Mouse (Mus musculus) MEL-GATA-1-ER (cell line): ENCODE measurements around the gene Gm10719.
"Not testable (repeated sequence)": the region's sequence is repeated elsewhere in the genome, so short reads cannot be mapped to it uniquely, and the experiment has no call there.

Experiments
- DNase-seq: peaks from one replicate; pipeline ENCODE4 v3.0.0-alpha.2; 2012; ENCODE audit warnings: low read depth; ENCODE audit errors: extremely low read depth

Gene Gm10719

GRCm38 (mm10) chr9:3024912-3025467, 7.8 kb downstream of the Gm10719 start, which contains the start of gene Gm10717:
Gene Gm10717, plus strand, starts transcription at chr9:3025417.
- DNase-seq = not testable (repeated sequence)

DNA sequence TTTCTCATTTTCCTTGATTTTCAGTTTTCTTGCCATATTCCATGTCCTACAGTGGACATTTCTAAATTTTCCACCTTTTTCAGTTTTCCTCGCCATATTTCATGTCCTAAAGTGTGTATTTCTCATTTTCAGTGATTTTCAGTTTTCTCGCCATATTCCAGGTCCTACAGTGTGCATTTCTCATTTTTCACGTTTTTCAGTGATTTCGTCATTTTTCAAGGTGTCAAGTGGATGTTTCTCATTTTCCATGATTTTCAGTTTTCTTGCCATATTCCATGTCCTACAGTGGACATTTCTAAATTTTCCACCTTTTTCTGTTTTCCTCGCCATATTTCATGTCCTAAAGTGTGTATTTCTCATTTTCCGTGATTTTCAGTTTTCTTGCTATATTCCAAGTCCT, 8.4 kb downstream of the Gm10719 start:
- DNase-seq = not testable (repeated sequence)

GRCm38 (mm10) chr9:3026136-3026535, 8.9 kb downstream of the Gm10719 start:
- DNase-seq = not testable (repeated sequence)

- not testable (repeated sequence) for DNase-seq
Observed at GRCm38 (mm10) chr9:3026741-3027140, 9.5 kb downstream of the Gm10719 start.

DNA sequence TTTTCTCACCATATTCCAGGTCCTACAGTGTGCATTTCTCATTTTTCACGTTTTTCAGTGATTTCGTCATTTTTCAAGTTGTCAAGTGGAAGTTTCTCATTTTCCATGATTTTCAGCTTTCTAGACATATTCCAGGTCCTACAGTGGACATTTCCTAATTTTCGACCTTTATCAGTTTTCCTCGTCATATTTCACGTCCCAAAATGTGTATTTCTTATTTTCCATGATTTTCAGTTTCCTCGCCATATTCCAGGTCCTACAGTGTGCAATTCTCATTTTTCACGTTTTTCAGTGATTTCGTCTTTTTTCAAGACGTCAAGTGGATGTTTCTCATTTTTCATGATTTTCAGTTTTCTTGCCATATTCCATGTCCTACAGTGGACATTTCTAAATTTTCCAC, 10.0 kb downstream of the Gm10719 start:
- peak; percentile 29 for DNase-seq

DNA sequence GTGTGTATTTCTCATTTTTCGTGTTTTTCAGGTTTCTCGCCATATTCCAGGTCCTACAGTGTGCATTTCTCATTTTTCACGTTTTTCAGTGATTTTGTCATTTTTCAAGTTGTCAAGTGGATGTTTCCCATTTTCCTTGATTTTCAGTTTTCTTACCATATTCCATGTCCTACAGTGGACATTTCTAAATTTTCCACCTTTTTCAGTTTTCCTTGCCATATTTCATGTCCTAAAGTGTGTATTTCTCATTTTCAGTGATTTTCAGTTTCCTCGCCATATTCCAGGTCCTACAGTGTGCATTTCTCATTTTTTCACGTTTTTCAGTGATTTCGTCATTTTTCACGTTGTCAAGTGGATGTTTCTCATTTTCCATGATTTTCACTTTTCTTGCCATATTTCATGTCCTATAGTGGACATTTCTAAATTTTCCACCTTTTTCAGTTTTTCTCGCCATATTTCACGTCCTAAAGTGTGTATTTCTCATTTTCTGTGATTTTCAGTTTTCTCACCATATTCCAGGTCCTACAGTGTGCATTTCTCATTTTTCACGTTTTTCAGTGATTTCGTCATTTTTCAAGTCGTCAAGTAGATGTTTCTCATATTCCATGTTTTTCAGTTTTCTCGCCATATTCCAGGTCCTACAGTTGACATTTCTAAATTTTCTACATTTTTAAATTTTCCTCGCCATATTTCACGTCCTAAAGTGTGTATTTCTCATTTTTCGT, 12.2 kb downstream of the Gm10719 start:
- DNase-seq = not testable (repeated sequence)

GRCm38 (mm10) chr9:3030677-3031318, 13.6 kb downstream of the Gm10719 start:
- peak; percentile 86 for DNase-seq

DNA sequence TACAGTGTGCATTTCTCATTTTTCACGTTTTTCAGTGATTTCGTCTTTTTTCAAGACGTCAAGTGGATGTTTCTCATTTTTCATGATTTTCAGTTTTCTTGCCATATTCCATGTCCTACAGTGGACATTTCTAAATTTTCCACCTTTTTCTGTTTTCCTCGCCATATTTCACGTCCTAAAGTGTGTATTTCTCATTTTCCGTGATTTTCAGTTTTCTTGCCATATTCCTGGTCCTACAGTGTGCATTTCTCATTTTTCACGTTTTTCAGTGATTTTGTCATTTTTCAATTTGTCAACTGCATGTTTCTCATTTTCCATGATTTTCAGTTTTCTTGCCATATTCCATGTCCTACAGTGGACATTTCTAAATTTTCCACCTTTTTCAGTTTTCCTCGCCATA, 17.1 kb downstream of the Gm10719 start, which contains the start of gene Gm17535:
Gene Gm17535, plus strand, starts transcription at position 301 of the 400 bp plus-strand sequence.
- DNase-seq = not testable (repeated sequence)

DNA sequence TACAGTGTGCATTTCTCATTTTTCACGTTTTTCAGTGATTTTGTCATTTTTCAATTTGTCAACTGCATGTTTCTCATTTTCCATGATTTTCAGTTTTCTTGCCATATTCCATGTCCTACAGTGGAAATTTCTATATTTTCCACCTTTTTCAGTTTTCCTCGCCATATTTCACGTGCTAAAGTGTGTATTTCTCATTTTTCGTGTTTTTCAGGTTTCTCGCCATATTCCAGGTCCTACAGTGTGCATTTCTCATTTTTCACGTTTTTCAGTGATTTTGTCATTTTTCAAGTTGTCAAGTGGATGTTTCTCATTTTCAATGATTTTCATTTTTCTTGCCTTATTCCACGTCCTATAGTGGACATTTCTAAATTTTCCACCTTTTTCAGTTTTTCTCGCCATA, 19.4 kb downstream of the Gm10719 start, which contains the start of gene Gm10715:
Gene Gm10715, plus strand, starts transcription at position 301 of the 400 bp plus-strand sequence.
- DNase-seq = not testable (repeated sequence)

DNA sequence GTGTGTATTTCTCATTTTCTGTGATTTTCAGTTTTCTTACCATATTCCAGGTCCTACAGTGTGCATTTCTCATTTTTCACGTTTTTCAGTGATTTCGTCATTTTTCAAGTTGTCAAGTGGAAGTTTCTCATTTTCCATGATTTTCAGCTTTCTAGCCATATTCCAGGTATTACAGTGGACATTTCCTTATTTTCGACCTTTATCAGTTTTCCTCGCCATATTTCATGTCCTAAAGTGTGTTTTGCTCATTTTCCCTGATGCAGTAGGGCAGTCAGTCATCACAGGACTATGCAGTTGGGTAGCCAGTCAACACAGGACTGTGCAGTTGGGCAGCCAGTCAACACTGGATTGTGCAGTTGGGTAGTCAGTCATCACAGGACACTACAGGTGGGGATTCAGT, 21.0 kb downstream of the Gm10719 start:
- DNase-seq = peak; percentile 20
